Mouse (Mus musculus): ENCODE data around the gene Gm20547. TPM values are rescaled to one million over a fixed set of nuclear protein-coding genes. Genes with fewer than 3 reads are reported as not detected.
"Not testable (repeated sequence)": the region's sequence is repeated elsewhere in the genome, so short reads cannot be mapped to it uniquely, and the experiment has no call there.

Gene Gm20547
- total and polyA plus RNA-seq, 3 experiments, result not detected

- Histone ChIP-seq H3K27me3 (ENCODE audit: insufficient read depth, low read length) (no peaks in the 10 kb centered on the region), H3K36me3 (replicated peaks) (peaks cover 87% of the 10 kb centered on the region), H3K4me3 (ENCODE audit: low read depth, low read length) (no peak overlapping the region), H3K9me3 (replicated peaks) (no peaks in the 10 kb centered on the region), H3K4me1 (ENCODE audit: insufficient read depth, low read depth, low read length) (peaks cover 35% of the 10 kb centered on the region)
- DNase-seq (ENCODE audit: low spot score) (no peak), ATAC-seq (ENCODE audit: extremely low read depth, insufficient number of reproducible peaks, low FRiP score, poor library complexity, severe bottlenecking) (no peak)
- TF ChIP-seq POLR2AphosphoS5 (IDR thresholded peaks at IDR 0.05; ENCODE audit: insufficient replicate concordance, low read depth, low read length) (no peak), GATA2 (IDR thresholded peaks at IDR 0.05; ENCODE audit: borderline replicate concordance, low read depth, low read length) (no peak), CTCF (IDR thresholded peaks at IDR 0.05; ENCODE audit: low read depth, low read length) (no peak), GATA1 (IDR thresholded peaks at IDR 0.05; ENCODE audit: borderline replicate concordance, low read length) (no peak), TAL1 (conservative IDR thresholded peaks at IDR 0.05; ENCODE audit: low read depth, low read length) (no peak)
Observed at GRCm38 (mm10) chr17:34910982-34911381, 29.1 kb upstream of the Gm20547 start.

- H3K9me3 ChIP-seq (replicated peaks), result no peaks in the 10 kb centered on the region
- H3K4me1 ChIP-seq (ENCODE audit: insufficient read depth, low read depth, low read length), result peaks cover 33% of the 10 kb centered on the region
- no peak for DNase-seq (ENCODE audit: low spot score)
- H3K4me3 ChIP-seq (ENCODE audit: low read depth, low read length), result no peak overlapping the region
- H3K36me3 ChIP-seq (replicated peaks), result peaks cover 69% of the 10 kb centered on the region
- no peaks in the 10 kb centered on the region for H3K27me3 ChIP-seq (ENCODE audit: insufficient read depth, low read length)
- ATAC-seq (ENCODE audit: extremely low read depth, insufficient number of reproducible peaks, low FRiP score, poor library complexity, severe bottlenecking), result no peak
- no peak for TF ChIP-seq POLR2AphosphoS5 (IDR thresholded peaks at IDR 0.05; ENCODE audit: insufficient replicate concordance, low read depth, low read length)
- TF ChIP-seq GATA1 (IDR thresholded peaks at IDR 0.05; ENCODE audit: borderline replicate concordance, low read length), result no peak
- no peak for TF ChIP-seq CTCF (IDR thresholded peaks at IDR 0.05; ENCODE audit: low read depth, low read length)
- no peak for TF ChIP-seq TAL1 (conservative IDR thresholded peaks at IDR 0.05; ENCODE audit: low read depth, low read length)
- no peak for TF ChIP-seq GATA2 (IDR thresholded peaks at IDR 0.05; ENCODE audit: borderline replicate concordance, low read depth, low read length)
Observed at GRCm38 (mm10) chr17:34902895-34903294, 21.1 kb upstream of the Gm20547 start.

- DNase-seq (ENCODE audit: low spot score); H3K9me3 ChIP-seq (replicated peaks); ATAC-seq (ENCODE audit: extremely low read depth, insufficient number of reproducible peaks, low FRiP score, poor library complexity, severe bottlenecking); H3K27me3 ChIP-seq (ENCODE audit: insufficient read depth, low read length); H3K4me3 ChIP-seq (ENCODE audit: low read depth, low read length): not testable (repeated sequence)
- Histone ChIP-seq H3K36me3 (replicated peaks) (peaks cover 59% of the 10 kb centered on the region), H3K4me1 (ENCODE audit: insufficient read depth, low read depth, low read length) (peaks cover 34% of the 10 kb centered on the region)
Observed at GRCm38 (mm10) chr17:34901948-34902347, 20.1 kb upstream of the Gm20547 start.

DNA sequence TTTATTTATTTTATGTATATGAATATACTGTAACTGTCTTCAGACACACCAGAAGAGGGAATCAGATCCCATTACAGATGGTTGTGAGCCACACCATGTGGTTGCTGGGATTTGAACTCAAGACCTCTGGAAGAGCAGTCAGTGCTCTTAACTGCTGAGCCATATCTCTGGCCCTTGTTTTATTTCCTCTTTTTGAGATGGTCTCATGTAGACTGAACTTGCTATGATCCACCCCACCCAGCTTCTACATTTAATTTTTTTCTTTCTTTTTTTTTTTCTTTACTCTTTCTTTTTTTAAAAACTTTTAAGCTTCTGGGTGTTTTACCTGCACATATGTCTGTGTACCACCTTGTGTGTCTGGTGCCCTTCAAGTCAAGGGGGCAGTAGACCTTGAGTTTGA lies 19.0 kb upstream of the Gm20547 start:
- not testable (repeated sequence) for H3K4me3 ChIP-seq (ENCODE audit: low read depth, low read length); H3K9me3 ChIP-seq (replicated peaks); ATAC-seq (ENCODE audit: extremely low read depth, insufficient number of reproducible peaks, low FRiP score, poor library complexity, severe bottlenecking); H3K27me3 ChIP-seq (ENCODE audit: insufficient read depth, low read length); DNase-seq (ENCODE audit: low spot score)
- Histone ChIP-seq H3K36me3 (replicated peaks) (peaks cover 56% of the 10 kb centered on the region), H3K4me1 (ENCODE audit: insufficient read depth, low read depth, low read length) (peaks cover 44% of the 10 kb centered on the region)

GRCm38 (mm10) chr17:34899890-34900243 lies 18.0 kb upstream of the Gm20547 start:
- H3K27me3 ChIP-seq (ENCODE audit: insufficient read depth, low read length), result no peaks in the 10 kb centered on the region
- H3K36me3 ChIP-seq (replicated peaks), result peaks cover 55% of the 10 kb centered on the region
- no peaks in the 10 kb centered on the region; the same call in 1 of the 2 replicates for H3K9me3 ChIP-seq (replicated peaks)
- H3K4me1 ChIP-seq (ENCODE audit: insufficient read depth, low read depth, low read length), result peaks cover 54% of the 10 kb centered on the region
- no peak for ATAC-seq (ENCODE audit: extremely low read depth, insufficient number of reproducible peaks, low FRiP score, poor library complexity, severe bottlenecking)
- TF ChIP-seq GATA1 (IDR thresholded peaks at IDR 0.05; ENCODE audit: borderline replicate concordance, low read length) (no peak), GATA2 (IDR thresholded peaks at IDR 0.05; ENCODE audit: borderline replicate concordance, low read depth, low read length) (no peak), CTCF (IDR thresholded peaks at IDR 0.05; ENCODE audit: low read depth, low read length) (no peak), POLR2AphosphoS5 (IDR thresholded peaks at IDR 0.05; ENCODE audit: insufficient replicate concordance, low read depth, low read length) (no peak), TAL1 (conservative IDR thresholded peaks at IDR 0.05; ENCODE audit: low read depth, low read length) (no peak)
- peak; percentile 51 for DNase-seq (ENCODE audit: low spot score)
- H3K4me3 ChIP-seq (ENCODE audit: low read depth, low read length), result peak overlapping the region; percentile 91

DNA sequence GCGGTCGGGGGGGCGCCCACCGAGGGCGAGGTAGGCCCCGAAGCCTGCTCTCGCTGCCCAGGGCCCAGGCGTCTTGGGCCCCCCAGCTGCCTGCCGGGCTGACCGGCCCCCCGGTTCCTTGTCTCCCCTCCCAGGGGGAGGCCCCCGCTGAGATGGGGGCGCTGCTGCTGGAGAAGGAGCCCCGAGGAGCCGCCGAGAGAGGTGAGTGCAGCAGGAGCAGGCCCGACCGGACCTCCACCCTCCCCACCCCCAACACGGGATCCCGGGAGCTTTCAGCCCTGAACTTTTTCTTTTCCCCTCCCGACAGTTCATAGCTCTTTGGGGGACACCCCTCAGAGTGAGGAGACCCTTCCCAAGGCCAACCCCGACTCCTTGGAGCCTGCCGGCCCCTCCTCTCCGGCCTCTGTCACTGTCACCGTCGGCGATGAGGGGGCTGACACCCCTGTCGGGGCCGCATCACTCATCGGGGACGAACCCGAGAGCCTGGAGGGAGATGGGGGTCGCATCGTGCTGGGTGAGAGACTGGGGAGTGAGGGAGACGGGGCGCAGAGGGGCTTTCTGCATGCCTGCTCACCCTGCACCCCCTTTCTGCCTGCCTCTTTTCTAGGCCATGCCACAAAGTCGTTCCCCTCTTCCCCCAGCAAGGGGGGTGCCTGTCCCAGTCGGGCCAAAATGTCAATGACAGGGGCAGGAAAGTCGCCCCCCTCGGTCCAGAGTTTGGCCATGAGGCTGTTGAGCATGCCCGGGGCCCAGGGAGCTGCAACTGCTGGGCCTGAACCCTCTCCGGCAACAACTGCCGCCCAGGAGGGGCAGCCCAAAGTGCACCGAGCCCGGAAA lies 17.4 kb upstream of the Gm20547 start:
- DNase-seq (ENCODE audit: low spot score) (peak; percentile 56), ATAC-seq (ENCODE audit: extremely low read depth, insufficient number of reproducible peaks, low FRiP score, poor library complexity, severe bottlenecking) (no peak)
- no peaks in the 10 kb centered on the region for H3K27me3 ChIP-seq (ENCODE audit: insufficient read depth, low read length)
- TF ChIP-seq GATA1 (IDR thresholded peaks at IDR 0.05; ENCODE audit: borderline replicate concordance, low read length), result no peak
- TF ChIP-seq GATA2 (IDR thresholded peaks at IDR 0.05; ENCODE audit: borderline replicate concordance, low read depth, low read length), result no peak
- no peak for TF ChIP-seq CTCF (IDR thresholded peaks at IDR 0.05; ENCODE audit: low read depth, low read length)
- TF ChIP-seq POLR2AphosphoS5 (IDR thresholded peaks at IDR 0.05; ENCODE audit: insufficient replicate concordance, low read depth, low read length), result no peak
- TF ChIP-seq TAL1 (conservative IDR thresholded peaks at IDR 0.05; ENCODE audit: low read depth, low read length), result no peak
- peaks cover 49% of the 10 kb centered on the region for H3K36me3 ChIP-seq (replicated peaks)
- peaks cover 57% of the 10 kb centered on the region for H3K4me1 ChIP-seq (ENCODE audit: insufficient read depth, low read depth, low read length)
- no peaks in the 10 kb centered on the region; the same call in 1 of the 2 replicates for H3K9me3 ChIP-seq (replicated peaks)
- H3K4me3 ChIP-seq (ENCODE audit: low read depth, low read length), result peak overlapping the region; percentile 91

- no peaks in the 10 kb centered on the region for H3K27me3 ChIP-seq (ENCODE audit: insufficient read depth, low read length)
- H3K4me3 ChIP-seq (ENCODE audit: low read depth, low read length), result peak overlapping the region; percentile 91
- TF ChIP-seq GATA2 (IDR thresholded peaks at IDR 0.05; ENCODE audit: borderline replicate concordance, low read depth, low read length) (no peak), TAL1 (conservative IDR thresholded peaks at IDR 0.05; ENCODE audit: low read depth, low read length) (no peak), CTCF (IDR thresholded peaks at IDR 0.05; ENCODE audit: low read depth, low read length) (no peak), POLR2AphosphoS5 (IDR thresholded peaks at IDR 0.05; ENCODE audit: insufficient replicate concordance, low read depth, low read length) (no peak), GATA1 (IDR thresholded peaks at IDR 0.05; ENCODE audit: borderline replicate concordance, low read length) (no peak)
- no peaks in the 10 kb centered on the region; the same call in 1 of the 2 replicates for H3K9me3 ChIP-seq (replicated peaks)
- H3K4me1 ChIP-seq (ENCODE audit: insufficient read depth, low read depth, low read length), result peaks cover 60% of the 10 kb centered on the region
- H3K36me3 ChIP-seq (replicated peaks), result peaks cover 45% of the 10 kb centered on the region
- DNase-seq (ENCODE audit: low spot score), result peak; percentile 67
- no peak for ATAC-seq (ENCODE audit: extremely low read depth, insufficient number of reproducible peaks, low FRiP score, poor library complexity, severe bottlenecking)
Observed at GRCm38 (mm10) chr17:34898706-34899052, 16.8 kb upstream of the Gm20547 start.
